Mouse (Mus musculus) left cerebral cortex, postnatal 14 days (tissue): ENCODE measurements at regions not wholly inside any gene's neighbourhood (a gene's known extent, or its start where the extent isn't known, plus 50 kb on each side); places are given as distances from the start of the nearest gene placed in this dataset.

Experiments used
- DNase-seq, 2 experiments: peaks; one replicate each; pipeline ENCODE4 v3.0.0; 2021 to 2022; ENCODE audit warnings: low spot score in 2 of 2, mixed read lengths in 1 of 2
- intact Hi-C: fragments of 180-260 bp; cut with DNase I; formaldehyde crosslinking; loops from one replicate; pipeline ENCODE4 v1.15.1; 2025

- intact Hi-C loops = no loop called here
- no peak for DNase-seq
Measured at GRCm38 (mm10) chr19:53446216-53446615, 55.8 kb upstream of the Smndc1 start.

GRCm38 (mm10) chr19:53444646-53445045, 54.3 kb upstream of the Smndc1 start:
- no peak for DNase-seq
- intact Hi-C loops = no loop called here

GRCm38 (mm10) chr19:53442756-53443654, 52.6 kb upstream of the Smndc1 start:
- intact Hi-C loops = no loop called here
- no peak for DNase-seq

GRCm38 (mm10) chr19:53442132-53442610, 51.8 kb upstream of the Smndc1 start:
- intact Hi-C loops = no loop called here
- no peak for DNase-seq

GRCm38 (mm10) chr19:53441449-53442131, 51.2 kb upstream of the Smndc1 start:
- no peak for DNase-seq
- intact Hi-C loops = no loop called here

- no peak for DNase-seq
- intact Hi-C loops = no loop called here
Measured at GRCm38 (mm10) chr19:53440327-53441055, 50.1 kb upstream of the Smndc1 start.
